Mouse (Mus musculus) forebrain, embryonic 14.5 days (tissue): ENCODE measurements at regions not wholly inside any gene's neighbourhood (a gene's known extent, or its start where the extent isn't known, plus 50 kb on each side); places are given as distances from the start of the nearest gene placed in this dataset.

ENCODE experiments used
- ATAC-seq: fragments of 200-750 bp; cut with Nextera tagmentation; 2 replicates; pipeline ENCODE4 v1.8.0; 2017; ENCODE audit warnings: mild to moderate bottlenecking, moderate library complexity
- DNase-seq: peaks from one replicate; pipeline ENCODE4 v3.0.0-alpha.2; 2015; ENCODE audit warnings: low spot score
- H3K27ac ChIP-seq: fragments of 300-500 bp; sonication (generic); 2 replicates; pipeline ENCODE4 v1.5.1; 2014; ENCODE audit warnings: low read depth, mild to moderate bottlenecking, control low read depth, low read length, moderate library complexity
- H3K27me3 ChIP-seq: fragments of 300-500 bp; sonication (generic); replicated peaks from 2 replicates; pipeline ENCODE4 v1.6.1; 2014; ENCODE audit warnings: low read length, control low read depth, mixed read lengths; ENCODE audit not compliant: control insufficient read depth, insufficient read depth
- H3K36me3 ChIP-seq: fragments of 300-500 bp; sonication (generic); 2 replicates; pipeline ENCODE4 v1.6.1; 2014; ENCODE audit warnings: low read length, control low read depth; ENCODE audit not compliant: control insufficient read depth, insufficient read depth
- H3K4me1 ChIP-seq: fragments of 300-500 bp; sonication (generic); 2 replicates; pipeline ENCODE4 v1.6.1; 2014; ENCODE audit warnings: antibody characterized with exemption, low read length, control low read depth; ENCODE audit not compliant: control insufficient read depth, insufficient read depth
- H3K4me2 ChIP-seq: fragments of 300-500 bp; sonication (generic); 2 replicates; pipeline ENCODE4 v1.6.1; 2014; ENCODE audit warnings: mild to moderate bottlenecking, control low read depth, low read length
- H3K4me3 ChIP-seq: fragments of 300-500 bp; sonication (generic); 2 replicates; pipeline ENCODE4 v1.5.1; 2014; ENCODE audit warnings: low read depth, low read length, control low read depth
- H3K9ac ChIP-seq: fragments of 300-500 bp; sonication (generic); 2 replicates; pipeline ENCODE4 v1.6.1; 2014; ENCODE audit warnings: mild to moderate bottlenecking, low read length, control low read depth, moderate library complexity
- H3K9me3 ChIP-seq: fragments of 300-500 bp; sonication (generic); replicated peaks from 2 replicates; pipeline ENCODE4 v1.6.1; 2016; ENCODE audit warnings: low read length, control low read depth, mixed read lengths; ENCODE audit not compliant: control insufficient read depth
- whole genome bisulfite sequencing: fragments of 180-500 bp; shearing (Covaris S2); extraction: QIAGEN DNeasy Blood & Tissue Kit; methylation state at CpG from one replicate; pipeline ENCODE4 v1.1.7; 2014; 5-methylcytosine and 5-hydroxymethylcytosine counted together

GRCm38 (mm10) chr4:17360796-17361195 is 2244.5 kb upstream of the Gm12353 start:
- no peaks in the 10 kb centered on the region for H3K9me3 ChIP-seq
- H3K27ac ChIP-seq = no peak overlapping the region
- H3K36me3 ChIP-seq = no peaks in the 10 kb centered on the region
- DNase-seq = no peak
- H3K4me2 ChIP-seq = no peak overlapping the region
- 77% methylated on average over 2 of the region's 2 CpGs for WGBS
- no peaks in the 10 kb centered on the region for H3K4me1 ChIP-seq
- no peaks in the 10 kb centered on the region for H3K27me3 ChIP-seq
- no peak overlapping the region for H3K9ac ChIP-seq
- H3K4me3 ChIP-seq = no peak overlapping the region
- no peak for ATAC-seq
